Mouse (Mus musculus) 416B (cell line): Measurements from ENCODE around the gene H2-Ob.

Source experiments
- DNase-seq: peaks from one replicate; pipeline ENCODE4 v3.0.0; 2011; ENCODE audit warnings: low read depth

H2-Ob gene

GRCm38 (mm10) chr17:34238706-34239105, at the start of gene H2-Ob:
H2-Ob (plus strand) TSS chr17:34238903.
- peak; percentile 74 for DNase-seq

- DNase-seq = no peak
Observed at GRCm38 (mm10) chr17:34188986-34189385, 49.7 kb upstream of the H2-Ob start.

DNA sequence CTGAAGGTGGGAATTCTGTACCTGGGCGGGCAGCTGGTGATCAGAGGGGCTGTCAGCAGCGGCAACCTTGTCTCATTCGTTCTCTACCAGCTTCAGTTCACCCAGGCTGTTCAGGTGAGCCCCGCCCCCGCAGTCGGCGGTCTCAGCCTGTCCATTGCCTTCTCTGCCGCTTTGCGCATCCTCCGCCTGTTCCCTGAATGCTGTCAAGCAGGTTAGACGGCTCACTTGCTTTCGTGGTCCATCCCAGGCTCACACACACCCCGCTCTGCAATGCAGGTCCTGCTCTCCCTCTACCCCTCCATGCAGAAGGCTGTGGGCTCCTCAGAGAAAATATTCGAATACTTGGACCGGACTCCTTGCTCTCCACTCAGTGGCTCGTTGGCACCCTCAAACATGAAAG, 45.9 kb upstream of the H2-Ob start:
- DNase-seq = no peak

DNA sequence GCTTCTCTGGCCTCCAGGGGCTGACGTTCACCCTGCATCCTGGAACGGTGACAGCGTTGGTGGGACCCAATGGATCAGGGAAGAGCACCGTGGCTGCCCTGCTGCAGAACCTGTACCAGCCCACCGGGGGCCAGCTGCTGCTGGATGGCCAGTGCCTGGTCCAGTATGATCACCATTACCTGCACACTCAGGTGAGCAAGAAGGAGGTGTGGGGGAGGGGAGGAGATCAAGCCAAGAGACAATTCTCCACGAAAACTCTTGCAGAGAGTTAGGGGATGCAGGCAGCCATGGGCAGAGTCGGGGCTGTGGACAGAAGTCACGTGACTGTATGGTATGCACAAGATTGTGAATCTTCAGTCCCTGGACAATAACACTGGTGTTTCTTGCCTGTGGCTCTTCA, 45.2 kb upstream of the H2-Ob start:
- DNase-seq = no peak

GRCm38 (mm10) chr17:34194723-34195122, 44.0 kb upstream of the H2-Ob start:
- DNase-seq = no peak

GRCm38 (mm10) chr17:34196491-34196890, 42.2 kb upstream of the H2-Ob start:
- peak; percentile 34 for DNase-seq

- DNase-seq = peak; percentile 97
Observed at GRCm38 (mm10) chr17:34196941-34197894, 41.5 kb upstream of the H2-Ob start, which contains the start of gene Psmb8. Psmb8 (plus strand) TSS chr17:34197721.

DNA sequence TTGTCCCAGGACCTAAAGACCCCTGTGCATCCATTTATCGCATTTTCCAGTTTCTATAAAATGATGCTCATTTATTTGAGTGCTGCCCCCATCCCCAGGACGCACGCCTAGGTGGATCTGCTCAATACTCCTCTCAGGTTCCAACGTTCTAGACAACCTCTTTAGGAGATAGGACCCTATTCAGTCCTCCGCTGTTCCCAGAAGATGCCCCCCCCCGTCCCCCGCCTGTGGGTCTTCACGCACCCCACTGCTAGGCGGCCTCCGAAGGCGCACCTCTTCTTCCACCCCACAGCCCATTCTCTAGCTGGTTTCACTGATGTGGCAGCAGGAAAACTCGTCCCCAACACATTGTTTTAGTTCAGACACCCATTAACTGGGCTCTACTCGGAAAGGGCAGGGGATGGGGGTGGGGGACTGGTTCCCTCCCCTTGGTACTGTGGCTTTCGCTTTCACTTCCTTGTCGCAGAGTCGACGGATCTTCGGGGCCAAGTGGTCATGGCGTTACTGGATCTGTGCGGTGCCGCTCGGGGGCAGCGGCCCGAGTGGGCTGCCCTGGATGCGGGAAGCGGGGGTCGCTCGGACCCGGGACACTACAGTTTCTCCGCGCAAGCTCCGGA, 40.7 kb upstream of the H2-Ob start:
- peak; percentile 84 for DNase-seq

GRCm38 (mm10) chr17:34198521-34198912, 40.2 kb upstream of the H2-Ob start:
- DNase-seq = peak; percentile 69

DNA sequence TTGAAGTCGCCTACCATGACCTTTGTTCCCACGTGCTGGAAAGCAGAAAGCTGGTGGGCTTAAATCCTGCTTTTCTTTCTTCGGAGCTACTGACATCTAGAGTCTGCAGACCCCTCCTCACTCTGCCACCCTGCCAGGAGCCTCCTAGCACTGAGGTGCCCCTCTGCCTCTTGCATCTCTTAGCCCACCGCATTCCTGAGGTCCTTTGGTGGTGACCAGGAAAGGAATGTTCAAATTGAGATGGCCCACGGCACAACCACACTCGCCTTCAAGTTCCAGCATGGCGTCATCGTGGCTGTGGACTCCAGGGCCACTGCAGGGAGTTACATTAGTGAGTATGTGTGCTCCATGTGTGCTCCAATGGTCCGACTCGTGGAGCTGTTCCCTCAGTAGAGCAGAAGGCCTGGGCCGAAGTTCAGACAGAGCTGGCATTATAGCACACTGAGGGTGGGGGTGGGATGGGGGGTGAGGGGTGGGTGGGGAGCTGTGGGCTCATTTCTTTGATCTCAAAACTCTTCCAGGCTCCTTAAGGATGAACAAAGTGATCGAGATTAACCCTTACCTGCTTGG, 39.6 kb upstream of the H2-Ob start:
- no peak for DNase-seq

- no peak for DNase-seq
Observed at GRCm38 (mm10) chr17:34200047-34200446, 38.7 kb upstream of the H2-Ob start.

GRCm38 (mm10) chr17:34200772-34201505, 37.8 kb upstream of the H2-Ob start:
- DNase-seq = no peak

DNA sequence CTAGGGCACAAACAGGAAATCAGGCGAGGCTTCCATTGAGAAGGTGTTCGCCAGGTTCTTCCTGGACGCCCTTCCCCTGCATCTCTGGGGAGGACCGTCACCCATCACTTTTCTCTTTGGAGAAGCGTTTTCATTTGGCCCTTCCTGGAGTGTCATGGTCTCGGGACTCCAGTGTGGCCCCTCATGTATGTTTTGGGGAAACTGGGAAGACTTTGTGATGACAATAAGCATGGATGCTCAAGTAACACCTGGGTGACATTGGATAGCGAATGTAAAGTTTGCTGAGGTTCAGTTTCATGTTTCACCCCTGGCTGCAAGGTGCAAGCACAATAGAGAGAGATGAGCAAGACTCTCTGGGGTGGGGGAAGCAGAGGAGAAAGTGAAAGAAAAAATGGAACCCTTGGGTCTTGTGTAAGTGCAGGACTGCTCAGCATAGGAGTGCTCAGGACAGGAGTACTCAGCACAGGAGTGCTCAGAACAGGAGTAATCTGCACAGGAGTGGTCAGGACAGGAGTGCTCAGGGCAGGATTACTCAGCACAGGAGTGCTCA, 37.1 kb upstream of the H2-Ob start:
- DNase-seq = no peak

DNA sequence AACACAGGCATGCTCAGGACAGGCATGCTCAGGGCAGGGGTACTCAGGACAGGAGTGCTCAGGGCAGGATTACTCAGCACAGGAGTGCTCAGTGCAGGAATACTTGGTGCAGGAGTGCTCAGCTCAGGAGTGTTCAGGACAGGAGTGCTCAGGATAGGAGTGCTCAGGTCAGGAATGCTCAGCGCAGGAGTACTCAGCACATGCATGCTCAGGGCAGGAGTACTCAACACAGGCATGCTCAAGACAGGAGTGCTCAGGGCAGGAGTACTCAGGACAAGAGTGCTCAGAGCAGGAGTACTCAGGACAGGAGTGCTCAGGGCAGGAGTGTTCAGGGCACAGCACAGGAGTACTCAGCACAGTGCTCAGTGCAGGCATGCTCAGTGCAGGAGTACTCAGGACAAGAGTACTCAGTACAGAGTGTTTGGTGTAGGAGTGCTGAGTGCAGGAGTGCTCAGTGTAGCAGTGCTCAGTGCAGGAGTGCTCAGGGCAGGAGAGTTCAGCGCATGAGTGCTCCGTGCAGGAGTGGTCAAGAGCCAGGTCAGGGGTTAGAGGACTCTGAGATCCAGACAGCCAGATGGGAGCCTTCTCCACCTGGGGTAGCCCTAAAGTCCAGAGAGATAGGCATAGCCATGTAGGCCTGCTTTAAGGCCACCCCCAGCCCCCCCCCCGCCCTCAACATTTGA, 35.8 kb upstream of the H2-Ob start:
- no peak for DNase-seq

DNA sequence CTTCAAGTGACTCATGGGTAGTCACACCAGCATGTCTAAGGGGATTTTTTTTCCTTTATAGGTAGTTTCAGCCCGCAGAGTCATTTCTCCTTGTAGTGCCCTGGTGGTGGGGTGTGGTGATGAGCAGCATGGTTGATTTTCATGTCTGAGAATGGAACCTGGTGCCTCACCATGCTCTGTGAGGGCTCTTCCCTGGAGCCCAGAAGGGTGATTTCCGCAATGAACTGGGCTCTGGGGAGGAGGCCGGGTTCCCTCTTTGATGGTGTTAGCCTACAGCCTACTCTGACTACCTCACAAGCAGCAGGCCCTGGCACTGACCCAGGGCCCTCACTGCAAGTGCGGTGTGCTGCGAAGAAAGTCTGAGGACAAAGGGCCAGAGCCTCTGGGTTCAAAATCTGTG, 35.3 kb upstream of the H2-Ob start, which contains the start of gene Tap2:
Gene Tap2 (plus strand): TSS at position 84 of the 400 bp plus-strand sequence.
- DNase-seq = peak; percentile 70

GRCm38 (mm10) chr17:34204303-34205010, 34.2 kb upstream of the H2-Ob start:
- DNase-seq = peak; percentile 85

DNA sequence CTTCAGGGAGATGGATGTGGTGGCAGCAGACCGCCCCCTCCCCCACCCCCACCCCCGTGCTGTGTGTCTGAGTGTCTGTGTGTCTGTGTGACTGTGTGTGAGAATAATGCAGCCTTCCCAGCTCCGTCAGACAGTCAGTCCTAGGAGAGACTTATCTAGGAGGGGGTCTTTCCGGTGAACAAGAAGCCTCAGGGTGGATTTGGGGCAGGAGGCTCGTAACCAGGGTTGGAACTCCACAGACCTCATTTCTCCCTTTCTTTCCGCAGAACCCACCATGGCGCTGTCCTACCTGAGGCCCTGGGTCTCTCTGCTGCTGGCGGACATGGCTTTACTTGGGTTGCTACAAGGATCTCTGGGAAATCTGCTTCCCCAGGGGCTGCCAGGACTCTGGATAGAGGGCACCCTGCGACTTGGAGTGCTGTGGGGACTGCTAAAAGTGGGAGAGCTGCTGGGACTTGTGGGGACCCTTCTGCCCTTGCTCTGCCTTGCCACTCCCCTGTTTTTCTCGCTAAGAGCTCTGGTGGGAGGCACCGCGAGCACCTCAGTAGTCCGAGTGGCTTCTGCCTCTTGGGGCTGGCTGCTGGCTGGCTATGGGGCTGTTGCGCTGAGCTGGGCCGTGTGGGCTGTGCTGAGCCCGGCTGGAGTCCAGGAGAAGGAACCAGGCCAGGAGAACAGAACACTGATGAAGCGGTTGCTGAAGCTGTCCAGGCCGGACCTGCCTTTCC, 33.5 kb upstream of the H2-Ob start:
- peak; percentile 52 for DNase-seq

DNA sequence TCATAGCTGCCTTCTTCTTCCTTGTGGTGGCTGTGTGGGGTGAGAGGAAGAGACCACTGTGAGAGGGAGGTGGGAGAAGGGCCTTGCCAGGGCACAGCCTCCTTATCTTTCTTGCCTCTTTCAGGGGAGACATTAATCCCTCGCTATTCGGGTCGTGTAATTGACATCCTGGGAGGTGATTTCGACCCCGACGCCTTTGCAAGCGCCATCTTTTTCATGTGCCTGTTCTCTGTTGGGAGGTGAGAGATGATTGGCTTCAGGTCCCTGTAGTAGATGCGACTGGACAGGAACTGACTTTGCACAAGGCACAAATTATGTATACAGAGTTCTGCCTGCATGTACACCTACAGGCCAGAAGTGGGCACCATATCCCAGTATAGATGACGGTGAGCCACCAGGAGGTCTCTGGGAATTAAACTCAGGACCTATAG, 32.9 kb upstream of the H2-Ob start:
- peak; percentile 96 for DNase-seq

DNA sequence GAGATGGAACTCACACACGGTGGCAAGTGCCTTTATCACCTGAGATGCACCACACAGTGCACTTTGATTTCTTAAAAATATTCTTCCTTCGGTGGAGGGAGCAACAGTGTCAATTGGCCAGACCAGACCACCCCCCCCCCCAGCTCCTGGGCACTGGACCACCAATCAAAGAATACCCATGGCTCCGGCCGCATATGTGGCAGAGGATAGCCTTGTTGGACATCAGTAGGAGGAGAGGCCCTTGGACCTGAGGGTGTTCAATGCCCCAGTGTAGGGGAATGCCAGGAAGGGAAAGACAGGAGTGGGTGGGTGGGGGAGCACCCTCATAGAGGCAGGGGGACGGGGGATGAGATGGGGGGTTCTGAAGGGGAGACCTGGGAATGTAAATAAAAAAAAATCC, 32.0 kb upstream of the H2-Ob start:
- no peak for DNase-seq

GRCm38 (mm10) chr17:34207456-34207855, 31.2 kb upstream of the H2-Ob start:
- peak; percentile 74 for DNase-seq
